Mouse (Mus musculus) hindbrain, embryonic 12.5 days (tissue): ENCODE measurements around the gene Olfr461. TPM values are rescaled to one million over a fixed set of nuclear protein-coding genes. Genes with fewer than 3 reads are reported as not detected.
"Not testable (repeated sequence)": the region's sequence is repeated elsewhere in the genome, so short reads cannot be mapped to it uniquely, and the experiment has no call there.

Experiments used
- ATAC-seq: fragments of 200-750 bp; cut with Nextera tagmentation; 2 replicates; pipeline ENCODE4 v1.8.0; 2017; ENCODE audit warnings: moderate TSS enrichment; ENCODE audit not compliant: low FRiP score
- H3K27ac ChIP-seq: fragments of 300-500 bp; sonication (generic); 2 replicates; pipeline ENCODE4 v1.5.1; 2016; ENCODE audit warnings: mild to moderate bottlenecking
- H3K27me3 ChIP-seq: fragments of 300-500 bp; sonication (generic); 2 replicates; pipeline ENCODE4 v1.6.1; 2016; ENCODE audit warnings: mild to moderate bottlenecking
- H3K36me3 ChIP-seq: fragments of 300-500 bp; sonication (generic); 2 replicates; pipeline ENCODE4 v1.6.1; 2016; ENCODE audit warnings: mild to moderate bottlenecking
- H3K4me1 ChIP-seq: fragments of 300-500 bp; sonication (generic); 2 replicates; pipeline ENCODE4 v1.6.1; 2016
- H3K4me2 ChIP-seq: fragments of 300-500 bp; sonication (generic); replicated peaks from 2 replicates; pipeline ENCODE4 v1.6.1; 2016; ENCODE audit warnings: mild to moderate bottlenecking
- H3K4me3 ChIP-seq: fragments of 300-500 bp; sonication (generic); 2 replicates; pipeline ENCODE4 v1.5.1; 2016; ENCODE audit warnings: mild to moderate bottlenecking
- H3K9ac ChIP-seq: fragments of 300-500 bp; sonication (generic); 2 replicates; pipeline ENCODE4 v1.6.1; 2016; ENCODE audit warnings: mild to moderate bottlenecking, moderate library complexity
- H3K9me3 ChIP-seq: fragments of 300-500 bp; sonication (generic); replicated peaks from 2 replicates; pipeline ENCODE4 v1.6.1; 2016; ENCODE audit warnings: mild to moderate bottlenecking
- WGBS: fragments of 180-500 bp; shearing (Covaris S2); methylation state at CpG from one replicate; pipeline ENCODE4 v1.1.7; 2016; 5-methylcytosine and 5-hydroxymethylcytosine counted together
- polyA plus RNA-seq: library from polyadenylated mRNA; unstranded; fragments of >200 nt; fragmentation: Nextera tagmentation; extraction: Ambion mirVana; gene quantifications from 2 replicates; pipeline ENCODE4 v1.2.1, GENCODE M21; 2016

Gene Olfr461
- 0.05 and 0.50 TPM in 2 replicates for polyA plus RNA-seq

DNA sequence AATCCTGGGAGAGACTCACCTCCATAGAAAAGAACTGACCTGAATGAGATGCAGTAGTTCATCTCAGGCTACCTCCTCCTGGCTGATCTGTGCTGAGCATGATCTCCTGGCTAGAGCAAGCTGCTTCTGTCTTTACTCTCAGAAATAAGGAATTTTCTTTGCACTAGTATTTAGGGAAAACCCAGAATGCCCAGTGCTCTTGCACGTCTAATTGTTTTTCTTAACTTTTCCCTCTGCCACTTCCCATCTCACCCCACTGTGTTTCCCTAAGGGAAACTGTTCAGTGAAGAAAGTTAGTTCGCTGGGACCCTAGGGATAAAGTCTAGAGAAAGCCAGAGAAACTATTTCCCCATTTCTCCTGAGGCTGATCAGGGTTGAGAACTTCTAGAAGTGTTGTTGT, at the start of gene Olfr461:
TSS of gene Olfr461 (minus strand) at position 101 of the 400 bp plus-strand sequence.
- no peaks in the 10 kb centered on the region for H3K9me3 ChIP-seq
- no peak within 1 kb of the TSS for H3K4me3 ChIP-seq
- no peak within 1 kb of the TSS for H3K27ac ChIP-seq
- no peak for ATAC-seq
- 77% methylated on average over 2 of the region's 2 CpGs for WGBS
- H3K36me3 ChIP-seq, result no peaks in the 10 kb centered on the region
- H3K4me2 ChIP-seq, result no peak within 1 kb of the TSS
- no peaks in the 10 kb centered on the region for H3K27me3 ChIP-seq
- H3K4me1 ChIP-seq, result no peaks in the 10 kb centered on the region
- no peak within 1 kb of the TSS for H3K9ac ChIP-seq

DNA sequence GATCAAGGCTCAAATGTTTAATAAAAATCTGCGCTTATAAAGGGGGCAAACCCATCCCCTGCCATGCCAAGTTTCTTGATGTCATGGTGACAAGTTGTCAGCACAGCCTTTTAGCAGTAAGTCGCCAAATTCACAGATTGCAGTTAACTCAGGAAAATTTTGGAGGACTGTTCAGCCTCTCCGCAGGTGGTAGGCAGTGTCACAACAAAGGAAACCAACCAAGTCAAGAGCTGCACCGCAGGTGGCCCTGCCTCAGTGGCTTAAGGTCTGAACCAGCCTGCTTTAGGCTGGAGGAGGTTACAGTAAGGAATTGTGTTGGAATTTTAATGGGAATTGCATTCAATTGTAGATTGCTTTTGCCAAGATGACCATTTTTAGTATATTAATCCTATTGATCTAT, 43.7 kb upstream of the Olfr461 start:
- H3K4me1 ChIP-seq, H3K27ac ChIP-seq, H3K27me3 ChIP-seq, H3K4me2 ChIP-seq, ATAC-seq, H3K36me3 ChIP-seq, H3K4me3 ChIP-seq, H3K9ac ChIP-seq, H3K9me3 ChIP-seq: not testable (repeated sequence)
- WGBS, result 39% methylated on average over 4 of the region's 4 CpGs

DNA sequence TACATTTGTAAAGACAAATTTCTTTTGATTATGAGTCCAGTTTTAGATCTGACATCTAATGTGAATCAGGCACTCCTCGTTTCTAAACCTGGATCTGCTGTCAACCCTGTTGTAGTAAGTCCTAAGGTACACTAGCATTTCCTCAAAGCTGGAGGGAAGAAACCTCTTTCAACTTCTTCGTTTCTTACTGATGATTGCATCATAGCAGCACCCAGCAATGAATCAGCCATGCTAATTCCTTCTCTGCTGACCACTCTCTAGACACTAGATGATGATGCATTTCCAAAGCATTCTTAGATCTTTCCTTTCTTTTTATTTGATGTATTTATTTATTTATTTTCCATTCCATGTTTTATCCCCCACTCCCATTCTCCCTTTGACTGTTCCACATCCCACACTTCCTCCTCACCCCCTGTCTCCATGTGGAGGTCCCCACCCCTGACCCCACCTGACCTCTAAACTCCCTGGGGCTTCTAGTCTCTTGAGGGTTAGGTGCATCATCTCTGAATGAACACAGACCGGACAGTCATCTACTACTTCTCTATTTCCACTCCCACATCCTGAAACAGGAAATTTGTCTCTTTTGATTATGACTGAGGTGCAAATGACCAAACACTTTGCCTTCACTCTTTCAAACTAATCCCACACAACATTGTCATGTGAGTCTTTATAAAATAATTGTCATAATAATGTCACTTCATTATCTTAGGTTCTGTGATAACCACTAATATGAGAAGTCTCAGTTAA, 40.1 kb upstream of the Olfr461 start:
- ATAC-seq, result no peak
- H3K27me3 ChIP-seq, result no peaks in the 10 kb centered on the region
- H3K4me2 ChIP-seq, result no peak overlapping the region
- H3K27ac ChIP-seq, result no peak overlapping the region
- 73% methylated on average over 3 of the region's 3 CpGs for WGBS
- no peak overlapping the region for H3K4me3 ChIP-seq
- H3K36me3 ChIP-seq, result no peaks in the 10 kb centered on the region
- no peak overlapping the region for H3K9ac ChIP-seq
- no peaks in the 10 kb centered on the region for H3K4me1 ChIP-seq
- no peaks in the 10 kb centered on the region for H3K9me3 ChIP-seq

DNA sequence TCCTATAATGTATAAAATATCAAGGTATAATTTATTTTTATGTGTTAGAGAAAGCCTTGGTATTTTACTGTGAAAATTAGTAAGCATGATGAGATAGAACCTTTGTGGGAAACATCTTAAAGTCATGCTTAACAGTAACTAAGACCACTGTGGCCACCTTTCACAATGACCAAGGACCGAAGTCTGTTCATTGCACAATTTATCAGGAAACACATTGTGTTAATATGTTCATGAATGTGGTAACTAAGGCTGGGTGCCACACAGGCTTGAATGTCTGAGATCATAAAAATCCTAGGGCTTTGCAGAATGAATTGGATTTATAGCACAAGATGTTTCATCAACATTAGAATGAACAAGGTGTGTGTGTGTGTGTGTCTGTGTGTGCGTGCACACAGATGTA, 33.5 kb upstream of the Olfr461 start:
- Histone ChIP-seq H3K4me3 (no peak overlapping the region), H3K4me1 (no peaks in the 10 kb centered on the region), H3K36me3 (no peaks in the 10 kb centered on the region), H3K27me3 (no peaks in the 10 kb centered on the region), H3K9ac (no peak overlapping the region), H3K4me2 (no peak overlapping the region), H3K27ac (no peak overlapping the region), H3K9me3 (no peaks in the 10 kb centered on the region)
- ATAC-seq, result no peak
- 92% methylated on average over 2 of the region's 2 CpGs for WGBS

DNA sequence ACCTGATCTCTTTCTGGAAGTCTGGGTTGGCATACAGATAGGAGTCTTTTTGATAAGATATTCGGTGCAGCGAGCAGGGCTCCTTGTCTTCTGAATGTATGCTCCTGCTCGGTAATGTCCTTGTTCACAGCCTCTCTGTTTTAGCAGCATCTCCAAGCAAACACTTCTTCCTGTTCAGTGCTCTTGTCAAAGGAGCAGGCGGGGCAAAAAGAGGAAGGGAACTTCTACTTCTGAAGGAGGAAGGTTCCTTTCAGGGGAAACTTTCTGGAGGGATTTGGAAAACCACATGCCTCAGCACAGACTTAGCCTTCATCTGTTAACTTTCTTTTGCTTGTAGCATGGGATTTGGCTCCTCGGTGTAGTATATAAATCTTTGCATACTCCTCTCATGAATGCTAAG, 30.8 kb upstream of the Olfr461 start, which contains the start of gene Clec5a:
TSS of gene Clec5a (minus strand) at position 177 of the 400 bp plus-strand sequence.
- Histone ChIP-seq H3K4me1 (no peaks in the 10 kb centered on the region), H3K9me3 (no peaks in the 10 kb centered on the region), H3K4me3 (no peak within 1 kb of the TSS), H3K4me2 (no peak within 1 kb of the TSS), H3K9ac (no peak within 1 kb of the TSS), H3K36me3 (no peaks in the 10 kb centered on the region), H3K27me3 (no peaks in the 10 kb centered on the region), H3K27ac (no peak within 1 kb of the TSS)
- no peak for ATAC-seq
- 82% methylated on average over 5 of the region's 5 CpGs for WGBS

DNA sequence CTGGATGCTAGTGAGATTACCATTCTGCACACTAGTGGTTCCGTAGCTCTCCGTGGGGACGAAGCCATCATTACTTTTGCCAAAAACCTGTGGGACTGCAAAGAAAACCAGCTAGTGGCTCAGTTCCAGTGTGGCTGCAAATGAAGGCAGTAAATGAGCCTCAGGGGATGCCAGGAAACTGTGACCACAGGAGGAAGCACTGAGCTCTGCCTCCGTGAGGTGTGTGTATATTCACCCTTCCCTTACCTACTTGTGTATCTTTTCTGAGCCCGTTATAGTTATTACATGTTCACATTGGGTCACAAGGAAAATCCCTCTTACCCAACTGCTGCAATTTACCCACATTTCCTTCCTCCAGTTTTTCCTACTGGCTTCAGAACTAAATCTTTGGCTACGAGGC, 29.5 kb upstream of the Olfr461 start:
- H3K4me1 ChIP-seq, result no peaks in the 10 kb centered on the region
- H3K4me3 ChIP-seq, result no peak overlapping the region
- H3K36me3 ChIP-seq, result no peaks in the 10 kb centered on the region
- no peak overlapping the region for H3K27ac ChIP-seq
- H3K4me2 ChIP-seq, result no peak overlapping the region
- ATAC-seq, result no peak
- H3K27me3 ChIP-seq, result no peaks in the 10 kb centered on the region
- H3K9me3 ChIP-seq, result no peaks in the 10 kb centered on the region
- WGBS, result 90% methylated on average over 6 of the region's 6 CpGs
- no peak overlapping the region for H3K9ac ChIP-seq

DNA sequence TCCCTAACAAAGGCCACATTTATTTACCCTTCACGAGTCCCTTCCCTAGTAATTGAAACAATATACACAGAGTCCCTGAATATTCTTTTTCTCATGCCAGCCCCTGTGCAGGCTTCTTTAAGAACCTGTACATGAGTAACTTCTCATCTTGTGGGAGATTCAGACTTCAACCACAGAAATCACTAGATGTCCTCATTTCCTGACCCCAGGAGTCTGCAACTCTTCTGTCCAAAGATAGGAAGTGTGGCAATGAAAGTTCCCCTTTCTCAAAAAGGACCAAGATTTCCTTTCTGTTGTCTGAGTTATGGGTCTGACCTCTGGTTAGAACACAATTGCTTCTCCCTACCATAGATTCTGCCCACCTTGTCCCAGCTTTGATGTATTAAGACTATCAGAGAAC, 21.5 kb upstream of the Olfr461 start:
- no peaks in the 10 kb centered on the region for H3K36me3 ChIP-seq
- no peak for ATAC-seq
- no peak overlapping the region for H3K27ac ChIP-seq
- no peak overlapping the region for H3K4me2 ChIP-seq
- 91% methylated on average over 1 of the region's 1 CpGs for WGBS
- no peak overlapping the region for H3K9ac ChIP-seq
- H3K9me3 ChIP-seq, result no peaks in the 10 kb centered on the region
- H3K4me3 ChIP-seq, result no peak overlapping the region
- no peaks in the 10 kb centered on the region for H3K27me3 ChIP-seq
- H3K4me1 ChIP-seq, result no peaks in the 10 kb centered on the region

DNA sequence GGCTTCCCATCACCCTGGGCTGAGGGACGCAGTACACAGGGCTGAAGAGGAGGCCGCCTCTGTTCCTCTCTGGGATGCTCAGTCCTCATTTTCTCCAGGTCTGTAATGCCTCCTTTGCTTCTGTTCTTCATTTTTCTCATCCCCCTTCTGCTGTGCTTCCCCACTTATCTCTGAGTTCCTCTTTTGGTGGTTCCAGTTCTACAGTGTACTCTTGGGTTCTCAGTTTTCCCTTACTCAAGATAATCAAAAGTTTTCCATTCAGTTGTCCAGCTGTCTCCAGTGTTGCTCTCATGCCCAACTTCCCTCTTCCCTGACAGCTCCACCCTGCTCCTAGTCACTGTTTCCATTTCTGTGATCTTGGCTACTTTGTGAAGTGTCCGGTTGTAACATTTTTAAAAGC, 18.8 kb upstream of the Olfr461 start:
- H3K4me3 ChIP-seq, result no peak overlapping the region
- H3K27me3 ChIP-seq, result no peaks in the 10 kb centered on the region
- 81% methylated on average over 3 of the region's 3 CpGs for WGBS
- no peak overlapping the region for H3K4me2 ChIP-seq
- H3K9me3 ChIP-seq, result no peaks in the 10 kb centered on the region
- H3K27ac ChIP-seq, result no peak overlapping the region
- no peak for ATAC-seq
- no peak overlapping the region for H3K9ac ChIP-seq
- H3K4me1 ChIP-seq, result no peaks in the 10 kb centered on the region
- H3K36me3 ChIP-seq, result no peaks in the 10 kb centered on the region

DNA sequence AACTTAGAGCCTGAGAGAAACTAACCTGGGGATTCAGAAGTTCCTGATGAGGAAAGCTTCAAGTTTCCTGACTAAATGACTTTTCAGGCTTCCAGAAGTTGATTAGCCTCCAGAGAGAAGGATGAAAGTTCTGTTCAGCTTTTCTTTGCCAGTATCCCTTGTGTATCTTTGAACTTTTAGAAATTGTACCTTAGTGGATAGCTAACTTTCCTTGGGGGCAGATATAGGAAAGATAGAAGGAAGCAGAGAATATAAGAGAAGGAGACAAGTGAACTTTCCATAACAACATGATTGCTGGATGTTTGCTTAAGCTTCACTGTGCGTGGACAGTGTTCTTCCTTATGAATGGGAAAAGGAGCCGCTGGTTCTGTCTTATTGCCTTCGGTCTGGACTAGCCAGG, 14.3 kb upstream of the Olfr461 start, which contains the start of gene Olfr460:
TSS of gene Olfr460 (plus strand) at position 301 of the 400 bp plus-strand sequence.
- Histone ChIP-seq H3K9me3 (no peaks in the 10 kb centered on the region), H3K36me3 (no peaks in the 10 kb centered on the region), H3K27me3 (no peaks in the 10 kb centered on the region), H3K4me2 (no peak within 1 kb of the TSS), H3K4me3 (no peak within 1 kb of the TSS), H3K4me1 (no peaks in the 10 kb centered on the region), H3K27ac (no peak within 1 kb of the TSS), H3K9ac (no peak within 1 kb of the TSS)
- ATAC-seq, result no peak
- 85% methylated on average over 3 of the region's 3 CpGs for WGBS

DNA sequence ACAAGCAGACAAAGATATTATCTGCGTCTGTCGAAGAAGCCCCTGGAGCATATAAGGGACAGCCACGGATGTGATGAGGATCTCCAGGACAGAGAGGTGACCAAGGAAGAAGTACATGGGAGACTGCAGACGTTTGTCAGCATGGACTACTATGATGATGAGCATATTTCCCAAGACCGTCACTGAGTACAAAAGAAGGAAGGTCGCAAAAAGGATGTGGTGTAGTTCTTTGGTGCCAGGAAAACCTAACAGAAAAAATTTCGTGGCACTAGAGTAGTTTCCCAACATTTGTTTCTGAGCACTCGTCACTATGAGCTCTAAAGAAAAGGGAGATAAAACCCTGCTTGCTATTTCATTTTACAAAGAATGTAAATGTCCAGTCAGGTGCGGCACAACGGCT, 10.2 kb downstream of the Olfr461 start:
- Histone ChIP-seq H3K27me3 (no peaks in the 10 kb centered on the region), H3K9ac (no peak overlapping the region), H3K4me2 (no peak overlapping the region), H3K27ac (no peak overlapping the region), H3K4me3 (no peak overlapping the region), H3K36me3 (no peaks in the 10 kb centered on the region), H3K9me3 (no peaks in the 10 kb centered on the region), H3K4me1 (no peaks in the 10 kb centered on the region)
- 86% methylated on average over 10 of the region's 10 CpGs for WGBS
- ATAC-seq, result no peak

DNA sequence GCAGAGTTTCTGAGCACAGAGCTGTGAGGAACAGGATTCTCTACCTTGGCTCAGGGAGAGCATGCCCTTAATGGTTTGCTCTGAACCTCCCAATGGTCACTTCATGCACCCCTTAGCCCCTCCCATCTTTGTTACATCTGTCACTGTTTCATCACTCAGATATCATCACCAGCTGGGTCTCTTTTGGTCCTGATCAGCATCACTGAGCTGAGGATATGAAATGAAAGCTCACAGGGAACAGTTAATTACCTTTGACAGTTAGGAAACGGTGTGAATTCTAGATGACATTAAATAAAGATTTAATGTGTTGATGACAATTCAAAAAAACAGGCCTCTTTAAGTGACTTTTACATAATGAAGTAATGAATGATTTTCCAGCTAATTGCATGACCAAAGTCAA, 35.4 kb downstream of the Olfr461 start, which contains the start of gene Prss37:
TSS of gene Prss37 (minus strand) at position 101 of the 400 bp plus-strand sequence.
- Histone ChIP-seq H3K9me3 (no peaks in the 10 kb centered on the region), H3K4me2 (no peak within 1 kb of the TSS), H3K27me3 (no peaks in the 10 kb centered on the region), H3K4me3 (no peak within 1 kb of the TSS), H3K9ac (no peak within 1 kb of the TSS), H3K27ac (no peak within 1 kb of the TSS), H3K4me1 (no peaks in the 10 kb centered on the region), H3K36me3 (no peaks in the 10 kb centered on the region)
- 71% methylated on average over 1 of the region's 1 CpGs for WGBS
- ATAC-seq, result no peak

DNA sequence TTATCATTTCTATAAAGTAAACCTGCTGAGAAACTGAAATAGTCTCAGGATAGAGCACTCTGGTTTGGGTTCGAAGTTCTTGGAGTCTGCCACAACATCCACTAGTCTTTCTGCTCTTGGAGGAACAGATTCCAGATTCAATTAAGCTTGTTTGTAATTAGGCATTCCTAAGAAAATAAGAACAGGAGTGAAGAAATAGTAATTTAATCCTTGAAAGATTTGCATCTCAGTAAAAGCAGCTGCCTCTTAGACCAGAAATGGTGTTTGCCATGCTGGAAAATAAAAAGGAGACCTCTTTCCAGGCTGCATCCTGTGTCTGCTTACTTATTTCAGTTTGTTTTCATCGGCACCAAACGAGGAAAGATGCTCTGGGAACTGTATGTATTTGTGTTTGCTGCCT, 61.6 kb downstream of the Olfr461 start, which contains the start of gene Tas2r108:
TSS of gene Tas2r108 (plus strand) at position 301 of the 400 bp plus-strand sequence.
- 88% methylated on average over 3 of the region's 3 CpGs for WGBS

More for the DNA sequence above, 61.6 kb downstream of the Olfr461 start, which contains the start of gene Tas2r108:
- H3K36me3 ChIP-seq, result no peaks in the 10 kb centered on the region
- no peak within 1 kb of the TSS for H3K4me2 ChIP-seq
- no peak within 1 kb of the TSS for H3K9ac ChIP-seq
- no peaks in the 10 kb centered on the region for H3K27me3 ChIP-seq
- H3K9me3 ChIP-seq, result no peaks in the 10 kb centered on the region
- ATAC-seq, result no peak
- H3K27ac ChIP-seq, result no peak within 1 kb of the TSS
- H3K4me1 ChIP-seq, result no peaks in the 10 kb centered on the region
- no peak within 1 kb of the TSS for H3K4me3 ChIP-seq
